Mouse (Mus musculus) splenic B cell, adult 2 months (primary cell): ENCODE data around the gene Slc22a14.
"Not testable (repeated sequence)": the region's sequence is repeated elsewhere in the genome, so short reads cannot be mapped to it uniquely, and the experiment has no call there.

ENCODE experiments used
- DNase-seq: peaks from one replicate; pipeline ENCODE4 v3.0.0-alpha.2; 2011; ENCODE audit warnings: low read depth, low spot score
- H3K27me3 ChIP-seq: 2 replicates; pipeline ENCODE4 v1.6.1; 2012; ENCODE audit warnings: mild to moderate bottlenecking, low read length, moderate library complexity, mixed read lengths; ENCODE audit not compliant: control insufficient read depth, poor library complexity, insufficient read depth, severe bottlenecking
- H3K36me3 ChIP-seq: 2 replicates; pipeline ENCODE4 v1.6.1; 2012; ENCODE audit warnings: mild to moderate bottlenecking, low read length, moderate library complexity, mixed read lengths; ENCODE audit not compliant: control insufficient read depth, poor library complexity, insufficient read depth, severe bottlenecking

Gene Slc22a14

GRCm38 (mm10) chr9:119243981-119244380 lies 121.4 kb downstream of the Slc22a14 start:
- DNase-seq, result no peak
- H3K36me3 ChIP-seq, result peaks cover 1% of the 10 kb centered on the region; the same call in 1 of the 2 replicates
- H3K27me3 ChIP-seq, result no peaks in the 10 kb centered on the region

- DNase-seq, result no peak
- Histone ChIP-seq H3K27me3 (no peaks in the 10 kb centered on the region), H3K36me3 (peaks cover 1% of the 10 kb centered on the region; the same call in 1 of the 2 replicates)
Observed at GRCm38 (mm10) chr9:119241169-119241865, 124.0 kb downstream of the Slc22a14 start.

- Histone ChIP-seq H3K36me3 (peaks cover 1% of the 10 kb centered on the region; the same call in 1 of the 2 replicates), H3K27me3 (no peaks in the 10 kb centered on the region)
- DNase-seq, result no peak
Observed at GRCm38 (mm10) chr9:119240286-119240997, 124.9 kb downstream of the Slc22a14 start.

GRCm38 (mm10) chr9:119239274-119239673 lies 126.1 kb downstream of the Slc22a14 start:
- peaks cover 1% of the 10 kb centered on the region; the same call in 1 of the 2 replicates for H3K36me3 ChIP-seq
- H3K27me3 ChIP-seq, result no peaks in the 10 kb centered on the region
- DNase-seq, result no peak

GRCm38 (mm10) chr9:119238796-119239195 lies 126.6 kb downstream of the Slc22a14 start:
- no peak for DNase-seq
- H3K27me3 ChIP-seq, result no peaks in the 10 kb centered on the region

GRCm38 (mm10) chr9:119231552-119231951 lies 133.8 kb downstream of the Slc22a14 start:
- no peaks in the 10 kb centered on the region for H3K27me3 ChIP-seq
- no peak for DNase-seq

More at GRCm38 (mm10) chr9:119238796-119239195, 126.6 kb downstream of the Slc22a14 start:
- H3K36me3 ChIP-seq, result peaks cover 1% of the 10 kb centered on the region; the same call in 1 of the 2 replicates

GRCm38 (mm10) chr9:119230829-119231228 lies 134.5 kb downstream of the Slc22a14 start:
- DNase-seq, result no peak
- no peaks in the 10 kb centered on the region for H3K36me3 ChIP-seq
- no peaks in the 10 kb centered on the region for H3K27me3 ChIP-seq

More at GRCm38 (mm10) chr9:119231552-119231951, 133.8 kb downstream of the Slc22a14 start:
- no peaks in the 10 kb centered on the region for H3K36me3 ChIP-seq

- H3K27me3 ChIP-seq, result no peaks in the 10 kb centered on the region
- H3K36me3 ChIP-seq, result no peaks in the 10 kb centered on the region
- peak; percentile 3 for DNase-seq
Observed at GRCm38 (mm10) chr9:119220249-119220648, 145.1 kb downstream of the Slc22a14 start.

GRCm38 (mm10) chr9:119219667-119220066 lies 145.7 kb downstream of the Slc22a14 start:
- Histone ChIP-seq H3K27me3 (no peaks in the 10 kb centered on the region), H3K36me3 (no peaks in the 10 kb centered on the region)
- no peak for DNase-seq

- not testable (repeated sequence) for H3K27me3 ChIP-seq, H3K36me3 ChIP-seq, DNase-seq
Observed at GRCm38 (mm10) chr9:119215341-119215740, 150.0 kb downstream of the Slc22a14 start.

GRCm38 (mm10) chr9:119214601-119215000 lies 150.8 kb downstream of the Slc22a14 start:
- Histone ChIP-seq H3K27me3 (no peaks in the 10 kb centered on the region), H3K36me3 (no peaks in the 10 kb centered on the region)
- no peak for DNase-seq

GRCm38 (mm10) chr9:119212996-119213395 lies 152.4 kb downstream of the Slc22a14 start:
- Histone ChIP-seq H3K27me3 (no peaks in the 10 kb centered on the region), H3K36me3 (no peaks in the 10 kb centered on the region)
- DNase-seq, result no peak

- DNase-seq, result no peak
- H3K27me3 ChIP-seq, result no peaks in the 10 kb centered on the region
- H3K36me3 ChIP-seq, result no peaks in the 10 kb centered on the region
Observed at GRCm38 (mm10) chr9:119208998-119209397, 156.4 kb downstream of the Slc22a14 start, which contains the start of gene Slc22a13. Gene Slc22a13, minus strand, starts transcription at chr9:119209098.

GRCm38 (mm10) chr9:119207113-119207512 lies 158.2 kb downstream of the Slc22a14 start:
- DNase-seq, result no peak
- no peaks in the 10 kb centered on the region for H3K27me3 ChIP-seq
- H3K36me3 ChIP-seq, result no peaks in the 10 kb centered on the region

- H3K36me3 ChIP-seq, result no peaks in the 10 kb centered on the region
- no peaks in the 10 kb centered on the region for H3K27me3 ChIP-seq
- DNase-seq, result no peak
Observed at GRCm38 (mm10) chr9:119206666-119207065, 158.7 kb downstream of the Slc22a14 start.
